Mouse (Mus musculus) hindbrain, embryonic 15.5 days (tissue): ENCODE results near the gene Slc25a20. TPM values are rescaled to one million over a fixed set of nuclear protein-coding genes. Genes with fewer than 3 reads are reported as not detected.

Experiments
- ATAC-seq: fragments of 200-750 bp; cut with Nextera tagmentation; 2 replicates; pipeline ENCODE4 v1.8.0; 2017; ENCODE audit warnings: low read depth, moderate number of reproducible peaks, moderate TSS enrichment; ENCODE audit not compliant: low FRiP score
- H3K27ac ChIP-seq: fragments of 300-500 bp; sonication (generic); replicated peaks from 2 replicates; pipeline ENCODE4 v1.5.1; 2015; ENCODE audit warnings: mild to moderate bottlenecking, inconsistent platforms
- H3K27me3 ChIP-seq: fragments of 300-500 bp; sonication (generic); 2 replicates; pipeline ENCODE4 v1.6.1; 2015; ENCODE audit warnings: control low read depth, inconsistent platforms
- H3K36me3 ChIP-seq: fragments of 300-500 bp; sonication (generic); 2 replicates; pipeline ENCODE4 v1.6.1; 2015; ENCODE audit warnings: control low read depth, inconsistent platforms
- H3K4me1 ChIP-seq: fragments of 300-500 bp; sonication (generic); replicated peaks from 2 replicates; pipeline ENCODE4 v1.6.1; 2015; ENCODE audit warnings: control low read depth, inconsistent platforms
- H3K4me2 ChIP-seq: fragments of 300-500 bp; sonication (generic); 2 replicates; pipeline ENCODE4 v1.6.1; 2015; ENCODE audit warnings: moderate library complexity, mild to moderate bottlenecking, inconsistent platforms
- H3K4me3 ChIP-seq: fragments of 300-500 bp; sonication (generic); 2 replicates; pipeline ENCODE4 v1.5.1; 2015; ENCODE audit warnings: mild to moderate bottlenecking, inconsistent platforms
- H3K9ac ChIP-seq: fragments of 300-500 bp; sonication (generic); 2 replicates; pipeline ENCODE4 v1.6.1; 2015; ENCODE audit warnings: inconsistent platforms
- H3K9me3 ChIP-seq: fragments of 300-500 bp; sonication (generic); 2 replicates; pipeline ENCODE4 v1.6.1; 2016; ENCODE audit warnings: control low read depth, inconsistent platforms
- WGBS: fragments of 180-500 bp; shearing (Covaris S2); methylation state at CpG from one replicate; pipeline ENCODE4 v1.1.7; 2015; 5-methylcytosine and 5-hydroxymethylcytosine counted together
- polyA plus RNA-seq: library from polyadenylated mRNA; unstranded; fragments of >200 nt; fragmentation: Nextera tagmentation; extraction: Ambion mirVana; gene quantifications from 2 replicates; pipeline ENCODE4 v1.2.1, GENCODE M21; 2015

Slc25a20 gene
- polyA plus RNA-seq, 1 experiment from 2014 or later: 47.7 TPM

- H3K9ac ChIP-seq: no peak overlapping the region
- no peak overlapping the region for H3K4me3 ChIP-seq
- H3K27ac ChIP-seq: no peak overlapping the region; the same call in 1 of the 2 replicates
- no peak for ATAC-seq
- H3K27me3 ChIP-seq: no peaks in the 10 kb centered on the region
- peaks cover 12% of the 10 kb centered on the region for H3K36me3 ChIP-seq
- no peak overlapping the region for H3K4me2 ChIP-seq
- 79% methylated on average over 9 of the region's 9 CpGs for WGBS
- H3K9me3 ChIP-seq: no peaks in the 10 kb centered on the region
- peaks cover 19% of the 10 kb centered on the region for H3K4me1 ChIP-seq
Measured at GRCm38 (mm10) chr9:108688451-108688850, 26.6 kb downstream of the Slc25a20 start.

- peaks cover 25% of the 10 kb centered on the region for H3K4me1 ChIP-seq
- H3K27me3 ChIP-seq: no peaks in the 10 kb centered on the region
- 26% methylated on average over 1 of the region's 1 CpGs for WGBS
- no peak within 1 kb of the TSS for H3K4me2 ChIP-seq
- H3K9ac ChIP-seq: no peak within 1 kb of the TSS
- no peaks in the 10 kb centered on the region for H3K9me3 ChIP-seq
- peaks cover 11% of the 10 kb centered on the region for H3K36me3 ChIP-seq
- H3K4me3 ChIP-seq: no peak within 1 kb of the TSS
- H3K27ac ChIP-seq: peak within 1 kb of the TSS; percentile 65
- no peak for ATAC-seq
Measured at GRCm38 (mm10) chr9:108689106-108689505, 27.2 kb downstream of the Slc25a20 start, which contains the start of gene Prkar2a. Prkar2a (plus strand) TSS chr9:108689314.

GRCm38 (mm10) chr9:108689993-108690392 is 28.1 kb downstream of the Slc25a20 start:
- H3K4me2 ChIP-seq: no peak overlapping the region
- peaks cover 2% of the 10 kb centered on the region; the same call in 1 of the 2 replicates for H3K36me3 ChIP-seq
- ATAC-seq: no peak
- no peak overlapping the region for H3K9ac ChIP-seq
- WGBS: 88% methylated on average over 1 of the region's 1 CpGs
- H3K27ac ChIP-seq: no peak overlapping the region
- no peaks in the 10 kb centered on the region for H3K27me3 ChIP-seq
- H3K4me3 ChIP-seq: no peak overlapping the region
- no peaks in the 10 kb centered on the region for H3K9me3 ChIP-seq
- peaks cover 34% of the 10 kb centered on the region for H3K4me1 ChIP-seq

- no peak overlapping the region for H3K27ac ChIP-seq
- no peaks in the 10 kb centered on the region for H3K9me3 ChIP-seq
- H3K4me3 ChIP-seq: no peak overlapping the region
- H3K27me3 ChIP-seq: no peaks in the 10 kb centered on the region
- peaks cover 39% of the 10 kb centered on the region for H3K4me1 ChIP-seq
- ATAC-seq: no peak
- H3K4me2 ChIP-seq: no peak overlapping the region
- 85% methylated on average over 6 of the region's 6 CpGs for WGBS
- H3K9ac ChIP-seq: no peak overlapping the region
- no peaks in the 10 kb centered on the region for H3K36me3 ChIP-seq
Measured at GRCm38 (mm10) chr9:108690914-108691313, 29.0 kb downstream of the Slc25a20 start.

GRCm38 (mm10) chr9:108691371-108691770 is 29.5 kb downstream of the Slc25a20 start:
- H3K4me1 ChIP-seq: peaks cover 39% of the 10 kb centered on the region
- no peaks in the 10 kb centered on the region for H3K36me3 ChIP-seq
- peak overlapping the region; percentile 95 for H3K4me3 ChIP-seq
- 68% methylated on average over 8 of the region's 8 CpGs for WGBS
- H3K27me3 ChIP-seq: no peaks in the 10 kb centered on the region
- peak overlapping the region; percentile 94 for H3K4me2 ChIP-seq
- ATAC-seq: peak; percentile 12
- peak overlapping the region; percentile 88 for H3K27ac ChIP-seq
- no peaks in the 10 kb centered on the region for H3K9me3 ChIP-seq
- peak overlapping the region; percentile 85 for H3K9ac ChIP-seq

- Histone ChIP-seq H3K4me3 (peak overlapping the region; percentile 95), H3K27me3 (no peaks in the 10 kb centered on the region), H3K27ac (peak overlapping the region; percentile 88), H3K4me2 (peak overlapping the region; percentile 94), H3K9me3 (no peaks in the 10 kb centered on the region), H3K4me1 (peaks cover 39% of the 10 kb centered on the region), H3K36me3 (no peaks in the 10 kb centered on the region), H3K9ac (peak overlapping the region; percentile 85)
- WGBS: under 1% methylated on average over 35 of the region's 42 CpGs
- ATAC-seq: peak; percentile 85
Measured at GRCm38 (mm10) chr9:108691846-108692225, 29.9 kb downstream of the Slc25a20 start.

GRCm38 (mm10) chr9:108692226-108693041 is 30.5 kb downstream of the Slc25a20 start:
- ATAC-seq: peak; percentile 73
- Histone ChIP-seq H3K4me2 (peak overlapping the region; percentile 94), H3K4me1 (peaks cover 39% of the 10 kb centered on the region), H3K27ac (peak overlapping the region; percentile 88), H3K9me3 (no peaks in the 10 kb centered on the region), H3K27me3 (no peaks in the 10 kb centered on the region), H3K4me3 (peak overlapping the region; percentile 95), H3K36me3 (no peaks in the 10 kb centered on the region), H3K9ac (peak overlapping the region; percentile 85)
- WGBS: under 1% methylated on average over 79 of the region's 92 CpGs

GRCm38 (mm10) chr9:108693946-108694345 is 32.1 kb downstream of the Slc25a20 start:
- no peaks in the 10 kb centered on the region for H3K9me3 ChIP-seq
- WGBS: 64% methylated on average over 4 of the region's 4 CpGs

GRCm38 (mm10) chr9:108694533-108694932 is 32.6 kb downstream of the Slc25a20 start:
- no peaks in the 10 kb centered on the region for H3K9me3 ChIP-seq
- no peak overlapping the region for H3K27ac ChIP-seq
- peak overlapping the region; percentile 94 for H3K4me2 ChIP-seq
- no peaks in the 10 kb centered on the region for H3K27me3 ChIP-seq
- H3K4me3 ChIP-seq: 0 out of 2 replicates have a peak overlapping the region, but pooled peaks have one; percentile 95
- H3K9ac ChIP-seq: no peak overlapping the region
- no peak for ATAC-seq
- H3K36me3 ChIP-seq: no peaks in the 10 kb centered on the region
- H3K4me1 ChIP-seq: peaks cover 33% of the 10 kb centered on the region
- WGBS: 90% methylated on average over 1 of the region's 1 CpGs

More at GRCm38 (mm10) chr9:108693946-108694345, 32.1 kb downstream of the Slc25a20 start:
- ATAC-seq: no peak
- H3K27me3 ChIP-seq: no peaks in the 10 kb centered on the region
- H3K9ac ChIP-seq: no peak overlapping the region
- H3K4me2 ChIP-seq: peak overlapping the region; percentile 94
- H3K27ac ChIP-seq: no peak overlapping the region
- peak overlapping the region; percentile 95 for H3K4me3 ChIP-seq
- no peaks in the 10 kb centered on the region for H3K36me3 ChIP-seq
- H3K4me1 ChIP-seq: peaks cover 39% of the 10 kb centered on the region

- ATAC-seq: no peak
- Histone ChIP-seq H3K27ac (no peak overlapping the region), H3K9me3 (no peaks in the 10 kb centered on the region), H3K9ac (no peak overlapping the region), H3K27me3 (no peaks in the 10 kb centered on the region), H3K4me2 (no peak overlapping the region), H3K4me1 (peaks cover 9% of the 10 kb centered on the region), H3K4me3 (no peak overlapping the region), H3K36me3 (no peaks in the 10 kb centered on the region)
Measured at GRCm38 (mm10) chr9:108702476-108702875, 40.6 kb downstream of the Slc25a20 start.

GRCm38 (mm10) chr9:108703373-108704110 is 41.7 kb downstream of the Slc25a20 start:
- H3K36me3 ChIP-seq: no peaks in the 10 kb centered on the region
- no peak overlapping the region for H3K4me3 ChIP-seq
- no peaks in the 10 kb centered on the region for H3K27me3 ChIP-seq
- ATAC-seq: no peak
- H3K9me3 ChIP-seq: no peaks in the 10 kb centered on the region
- 31% methylated on average over 12 of the region's 12 CpGs for WGBS
- H3K27ac ChIP-seq: 0 out of 2 replicates have a peak overlapping the region, but pooled peaks have one; percentile 34
- peaks cover 9% of the 10 kb centered on the region for H3K4me1 ChIP-seq
- H3K9ac ChIP-seq: no peak overlapping the region
- H3K4me2 ChIP-seq: no peak overlapping the region

- H3K4me3 ChIP-seq: no peak overlapping the region
- H3K4me1 ChIP-seq: peaks cover 9% of the 10 kb centered on the region
- H3K9me3 ChIP-seq: no peaks in the 10 kb centered on the region
- no peak for ATAC-seq
- 66% methylated on average over 7 of the region's 7 CpGs for WGBS
- no peaks in the 10 kb centered on the region for H3K36me3 ChIP-seq
- H3K27ac ChIP-seq: 0 out of 2 replicates have a peak overlapping the region, but pooled peaks have one; percentile 8
- H3K4me2 ChIP-seq: no peak overlapping the region
- no peak overlapping the region for H3K9ac ChIP-seq
- no peaks in the 10 kb centered on the region for H3K27me3 ChIP-seq
Measured at GRCm38 (mm10) chr9:108704591-108704990, 42.7 kb downstream of the Slc25a20 start.
